Mouse (Mus musculus): Measurements from ENCODE around the gene Prss34.

The Prss34 gene

GRCm38 (mm10) chr17:25318354-25318753 lies 20.2 kb downstream of the Prss34 start, which contains the start of gene Prss29:
TSS of gene Prss29 (plus strand) at chr17:25318654.
- no peak for DNase-seq (ENCODE audit: low read depth)

- DNase-seq (ENCODE audit: low read depth) = no peak
Measured at GRCm38 (mm10) chr17:25320819-25321218, 22.6 kb downstream of the Prss34 start.

GRCm38 (mm10) chr17:25322930-25323329 lies 24.7 kb downstream of the Prss34 start:
- no peak for DNase-seq (ENCODE audit: low read depth)

- peak; percentile 69 for DNase-seq (ENCODE audit: low read depth)
Measured at GRCm38 (mm10) chr17:25332321-25332720, 34.1 kb downstream of the Prss34 start.

GRCm38 (mm10) chr17:25333943-25334342 lies 35.7 kb downstream of the Prss34 start:
- peak; percentile 61 for DNase-seq (ENCODE audit: low read depth)

- DNase-seq (ENCODE audit: low read depth) = no peak
Measured at GRCm38 (mm10) chr17:25338218-25338617, 40.0 kb downstream of the Prss34 start.

GRCm38 (mm10) chr17:25340003-25340402 lies 41.8 kb downstream of the Prss34 start:
- no peak for DNase-seq (ENCODE audit: low read depth)

- DNase-seq (ENCODE audit: low read depth) = no peak
Measured at GRCm38 (mm10) chr17:25341490-25341889, 43.3 kb downstream of the Prss34 start.

- DNase-seq (ENCODE audit: low read depth) = peak; percentile 13
Measured at GRCm38 (mm10) chr17:25345462-25345861, 47.3 kb downstream of the Prss34 start, which contains the start of gene Tpsab1. TSS of gene Tpsab1 (minus strand) at chr17:25345562.
